Mouse (Mus musculus): ENCODE results near the gene Gucy2e. TPM values are rescaled to one million over a fixed set of nuclear protein-coding genes. Genes with fewer than 3 reads are reported as not detected.

Gene Gucy2e
- total and polyA plus RNA-seq, 2 experiments from 2014 or later: 0.07 TPM; not detected in 1

DNA sequence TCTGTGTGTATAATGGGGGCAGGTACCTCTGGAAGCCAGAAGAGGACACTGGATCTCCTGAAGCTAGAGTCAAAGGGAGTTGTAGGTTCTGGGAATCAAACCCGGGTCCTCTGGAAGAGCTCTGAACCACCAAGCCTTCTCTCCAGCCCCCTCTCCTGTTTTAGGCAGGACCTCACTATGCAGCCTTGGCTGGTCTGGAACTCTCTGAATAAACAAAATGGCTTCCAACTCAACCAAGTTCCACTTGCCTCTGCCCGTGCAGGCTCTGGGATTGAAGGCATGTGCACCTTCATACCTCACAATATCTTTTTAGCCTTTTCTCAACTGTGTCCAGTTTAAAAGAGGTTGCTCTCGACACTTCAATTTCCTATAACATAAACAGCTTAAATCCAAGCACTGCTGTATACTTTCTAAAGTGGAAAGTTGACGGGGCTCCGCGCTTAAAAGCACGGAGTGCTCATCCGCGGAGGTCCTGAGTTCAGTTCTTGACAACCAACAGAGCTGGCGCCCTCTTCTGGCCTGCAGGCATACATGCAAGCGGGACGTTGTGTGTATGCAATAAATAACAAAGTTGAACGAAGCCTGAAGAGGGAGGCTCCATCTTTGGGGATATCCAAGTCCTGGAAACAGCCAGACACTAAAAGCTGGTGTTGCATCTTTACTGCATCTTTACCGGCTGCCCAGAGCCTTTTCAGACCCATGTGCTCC is 14.5 kb upstream of the Gucy2e start:
- peaks cover 4% of the 10 kb centered on the region; the same call in 1 of the 2 replicates for H3K4me1 ChIP-seq (ENCODE audit: control insufficient read depth, insufficient read depth)
- H3K27me3 ChIP-seq (ENCODE audit: control insufficient read depth, insufficient read depth, low read length): no peaks in the 10 kb centered on the region
- H3K4me3 ChIP-seq (ENCODE audit: low read depth, low read length): no peak overlapping the region
- no peak for TF ChIP-seq EP300 (IDR thresholded peaks at IDR 0.05; ENCODE audit: low read depth)
- peak; percentile 22 for TF ChIP-seq CTCF (IDR thresholded peaks at IDR 0.05; ENCODE audit: low read depth)
- no peaks in the 10 kb centered on the region for H3K36me3 ChIP-seq (replicated peaks; ENCODE audit: control insufficient read depth, insufficient read depth, low read length)
- WGBS: 58% methylated on average over 14 of the region's 14 CpGs
- DNase-seq (ENCODE audit: low spot score) (no peak), ATAC-seq (ENCODE audit: insufficient read depth, low read depth) (no peak)
- no peak overlapping the region for H3K4me2 ChIP-seq (ENCODE audit: low read depth, low read length)
- no peak overlapping the region for H3K27ac ChIP-seq (ENCODE audit: low read depth)
- H3K9ac ChIP-seq (replicated peaks; ENCODE audit: low read depth, low read length): no peak overlapping the region
- H3K9me3 ChIP-seq (replicated peaks; ENCODE audit: control insufficient read depth, low read length): no peaks in the 10 kb centered on the region

DNA sequence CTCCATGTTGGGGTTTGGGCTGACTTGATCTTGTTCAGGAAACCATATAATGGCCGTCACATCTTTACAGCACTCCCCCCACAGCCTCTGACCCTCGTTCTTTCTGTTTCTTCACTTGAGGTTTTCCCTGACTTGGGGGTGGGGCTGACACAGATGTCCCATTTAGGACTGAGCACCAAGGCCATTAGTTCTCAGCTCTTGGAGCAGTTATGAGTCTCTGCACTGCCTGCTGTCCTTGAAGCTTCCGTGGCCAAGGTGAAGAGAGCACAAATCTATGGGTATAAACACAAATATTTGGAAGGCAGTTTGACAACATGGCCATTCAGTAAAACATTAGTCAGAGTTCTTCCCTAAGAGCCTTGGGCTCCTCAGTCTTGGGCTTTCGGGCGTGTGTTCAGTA is 13.3 kb upstream of the Gucy2e start:
- TF ChIP-seq CTCF (IDR thresholded peaks at IDR 0.05; ENCODE audit: low read depth): no peak
- no peak for TF ChIP-seq EP300 (IDR thresholded peaks at IDR 0.05; ENCODE audit: low read depth)
- Histone ChIP-seq H3K4me2 (ENCODE audit: low read depth, low read length) (no peak overlapping the region), H3K36me3 (replicated peaks; ENCODE audit: control insufficient read depth, insufficient read depth, low read length) (no peaks in the 10 kb centered on the region), H3K4me1 (ENCODE audit: control insufficient read depth, insufficient read depth) (peaks cover 6% of the 10 kb centered on the region; the same call in 1 of the 2 replicates), H3K27ac (ENCODE audit: low read depth) (no peak overlapping the region), H3K9me3 (replicated peaks; ENCODE audit: control insufficient read depth, low read length) (no peaks in the 10 kb centered on the region), H3K27me3 (ENCODE audit: control insufficient read depth, insufficient read depth, low read length) (no peaks in the 10 kb centered on the region), H3K4me3 (ENCODE audit: low read depth, low read length) (no peak overlapping the region), H3K9ac (replicated peaks; ENCODE audit: low read depth, low read length) (no peak overlapping the region)
- no peak for DNase-seq (ENCODE audit: low spot score)
- WGBS: 80% methylated on average over 5 of the region's 5 CpGs
- no peak for ATAC-seq (ENCODE audit: insufficient read depth, low read depth)

DNA sequence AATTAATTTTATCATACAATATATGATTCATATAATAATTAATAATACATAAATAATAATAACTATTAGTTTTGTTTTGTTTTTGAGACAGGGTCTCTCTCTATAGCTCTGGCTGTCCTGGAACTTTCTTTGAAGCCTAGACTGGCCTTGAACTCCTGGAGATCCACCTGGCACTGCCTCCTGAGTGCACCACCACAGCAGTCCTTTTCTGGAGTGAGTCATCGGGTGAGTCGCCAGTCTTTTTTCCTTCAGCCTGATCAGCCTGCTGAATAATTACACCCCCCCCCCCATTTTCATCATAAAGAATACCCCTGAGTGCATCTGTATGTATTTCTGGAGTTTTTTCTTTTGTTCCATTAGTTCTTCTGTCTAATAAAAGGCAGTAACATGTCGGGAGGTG is 12.3 kb upstream of the Gucy2e start:
- ATAC-seq (ENCODE audit: insufficient read depth, low read depth): no peak
- no peak for TF ChIP-seq CTCF (IDR thresholded peaks at IDR 0.05; ENCODE audit: low read depth)
- TF ChIP-seq EP300 (IDR thresholded peaks at IDR 0.05; ENCODE audit: low read depth): no peak
- WGBS: 74% methylated on average over 3 of the region's 3 CpGs
- no peak overlapping the region for H3K9ac ChIP-seq (replicated peaks; ENCODE audit: low read depth, low read length)
- no peaks in the 10 kb centered on the region for H3K36me3 ChIP-seq (replicated peaks; ENCODE audit: control insufficient read depth, insufficient read depth, low read length)
- H3K27me3 ChIP-seq (ENCODE audit: control insufficient read depth, insufficient read depth, low read length): no peaks in the 10 kb centered on the region
- H3K27ac ChIP-seq (ENCODE audit: low read depth): no peak overlapping the region
- H3K4me2 ChIP-seq (ENCODE audit: low read depth, low read length): no peak overlapping the region
- H3K9me3 ChIP-seq (replicated peaks; ENCODE audit: control insufficient read depth, low read length): no peaks in the 10 kb centered on the region
- peaks cover 6% of the 10 kb centered on the region; the same call in 1 of the 2 replicates for H3K4me1 ChIP-seq (ENCODE audit: control insufficient read depth, insufficient read depth)
- DNase-seq (ENCODE audit: low spot score): no peak
- no peak overlapping the region for H3K4me3 ChIP-seq (ENCODE audit: low read depth, low read length)

DNA sequence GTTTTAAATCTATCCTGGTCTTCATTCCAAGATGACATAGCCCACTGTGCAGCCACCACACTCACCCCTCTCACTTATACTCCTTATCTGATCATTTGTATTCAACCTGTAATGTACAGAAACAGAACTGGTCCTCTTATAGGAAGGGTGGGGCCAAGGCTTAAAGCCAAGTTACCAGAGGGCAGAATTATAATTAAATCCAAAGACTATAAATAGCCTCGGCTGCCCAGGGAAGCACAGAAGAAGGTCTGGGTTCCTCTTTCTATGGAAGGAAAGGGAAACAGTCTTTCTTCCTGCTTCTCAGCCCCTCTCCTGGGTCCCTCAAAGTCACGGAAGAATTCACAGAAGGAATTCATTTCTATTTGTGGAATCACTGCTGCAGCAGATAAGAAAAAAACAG is 8.8 kb upstream of the Gucy2e start:
- Histone ChIP-seq H3K9ac (replicated peaks; ENCODE audit: low read depth, low read length) (no peak overlapping the region), H3K27ac (ENCODE audit: low read depth) (peak overlapping the region; percentile 85), H3K4me1 (ENCODE audit: control insufficient read depth, insufficient read depth) (0 out of 2 replicates have a peak, but pooled peaks cover 6% of the 10 kb centered on the region), H3K36me3 (replicated peaks; ENCODE audit: control insufficient read depth, insufficient read depth, low read length) (no peaks in the 10 kb centered on the region), H3K27me3 (ENCODE audit: control insufficient read depth, insufficient read depth, low read length) (no peaks in the 10 kb centered on the region), H3K9me3 (replicated peaks; ENCODE audit: control insufficient read depth, low read length) (no peaks in the 10 kb centered on the region), H3K4me3 (ENCODE audit: low read depth, low read length) (peak overlapping the region; percentile 38), H3K4me2 (ENCODE audit: low read depth, low read length) (peak overlapping the region; percentile 61)
- TF ChIP-seq CTCF (IDR thresholded peaks at IDR 0.05; ENCODE audit: low read depth) (no peak), EP300 (IDR thresholded peaks at IDR 0.05; ENCODE audit: low read depth) (peak; percentile 35; the same call in 1 of the 2 replicates)
- DNase-seq (ENCODE audit: low spot score) (peak; percentile 69), ATAC-seq (ENCODE audit: insufficient read depth, low read depth) (peak; percentile 76)
- 4% methylated on average over 2 of the region's 2 CpGs for WGBS

DNA sequence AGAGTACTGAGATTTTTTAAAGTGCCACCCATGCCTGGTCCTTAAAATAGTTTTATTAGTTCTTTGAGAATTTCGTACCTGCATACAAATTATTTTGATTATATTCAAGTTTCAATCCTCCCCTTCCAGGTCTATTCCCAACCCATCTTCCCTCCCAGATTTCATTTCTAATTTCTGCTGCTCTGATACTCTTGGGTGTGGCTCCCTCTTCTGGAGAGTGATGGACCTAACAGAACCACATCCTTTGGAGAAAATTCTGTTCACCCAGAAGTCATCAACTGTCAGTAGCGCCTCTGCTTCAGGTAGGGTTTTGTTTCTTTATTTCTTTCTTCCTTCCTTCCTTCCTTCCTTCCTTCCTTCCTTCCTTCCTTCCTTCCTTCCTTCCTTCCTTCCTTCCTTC is 8.1 kb upstream of the Gucy2e start:
- DNase-seq (ENCODE audit: low spot score) (peak; percentile 82), ATAC-seq (ENCODE audit: insufficient read depth, low read depth) (peak; percentile 50)
- Histone ChIP-seq H3K4me2 (ENCODE audit: low read depth, low read length) (peak overlapping the region; percentile 61), H3K27ac (ENCODE audit: low read depth) (no peak overlapping the region), H3K27me3 (ENCODE audit: control insufficient read depth, insufficient read depth, low read length) (no peaks in the 10 kb centered on the region), H3K9ac (replicated peaks; ENCODE audit: low read depth, low read length) (no peak overlapping the region), H3K9me3 (replicated peaks; ENCODE audit: control insufficient read depth, low read length) (no peaks in the 10 kb centered on the region), H3K36me3 (replicated peaks; ENCODE audit: control insufficient read depth, insufficient read depth, low read length) (no peaks in the 10 kb centered on the region), H3K4me1 (ENCODE audit: control insufficient read depth, insufficient read depth) (0 out of 2 replicates have a peak, but pooled peaks cover 6% of the 10 kb centered on the region), H3K4me3 (ENCODE audit: low read depth, low read length) (peak overlapping the region; percentile 38)
- WGBS: 13% methylated on average over 2 of the region's 2 CpGs
- peak; percentile 87 for TF ChIP-seq CTCF (IDR thresholded peaks at IDR 0.05; ENCODE audit: low read depth)
- TF ChIP-seq EP300 (IDR thresholded peaks at IDR 0.05; ENCODE audit: low read depth): no peak

Data from heart, postnatal 0 days (tissue).